Mouse (Mus musculus) large intestine, adult 2 months (tissue): ENCODE data around the gene Fndc11. TPM values are rescaled to one million over a fixed set of nuclear protein-coding genes. Genes with fewer than 3 reads are reported as not detected.
A peak's percentile ranks its signal among the peaks of the same experiment; 100 is the strongest.

Experiments
- DNase-seq: peaks from one replicate; pipeline ENCODE4 v3.0.0-alpha.2; 2012; ENCODE audit warnings: low read depth, low spot score
- WGBS: fragments of 180-500 bp; shearing (Covaris S2); methylation state at CpG from one replicate; pipeline ENCODE4 v1.1.7; 2018; 5-methylcytosine and 5-hydroxymethylcytosine counted together
- polyA plus RNA-seq: library from polyadenylated mRNA; depleted of rRNA; stranded (reverse); fragments of >200 nt; gene quantifications from 2 replicates; pipeline ENCODE4 v1.2.3, GENCODE M21; 2012; rRNA removed

Gene Fndc11
- polyA plus RNA-seq, 1 experiment, result 0.77 TPM

- 34% methylated on average over 10 of the region's 10 CpGs for WGBS
- peak; percentile 66 for DNase-seq
These were observed 29.4 kb downstream of the Fndc11 start for GRCm38 (mm10) chr2:181249217-181249616.

GRCm38 (mm10) chr2:181251841-181252240 is 32.0 kb downstream of the Fndc11 start:
- WGBS, result 66% methylated on average over 1 of the region's 1 CpGs
- DNase-seq, result no peak

GRCm38 (mm10) chr2:181253248-181253647 is 33.4 kb downstream of the Fndc11 start:
- WGBS, result 76% methylated on average over 1 of the region's 1 CpGs
- DNase-seq, result no peak

GRCm38 (mm10) chr2:181266839-181267238 is 47.0 kb downstream of the Fndc11 start:
- no peak for DNase-seq
- WGBS, result 90% methylated on average over 2 of the region's 2 CpGs

- DNase-seq, result no peak
- 95% methylated on average over 2 of the region's 2 CpGs for WGBS
These were observed 52.3 kb downstream of the Fndc11 start for GRCm38 (mm10) chr2:181272092-181272491.

Other genes starting within 250 kb of the Fndc11 start
- gene Col20a1, start 233.5 kb upstream of the Fndc11 start, polyA plus RNA-seq, result 1.8 and 2.3 TPM in 2 replicates
- 0.05 and 0.08 TPM in 2 replicates for gene Chrna4, start 176.5 kb upstream of the Fndc11 start, polyA plus RNA-seq
- gene Kcnq2, start 84.7 kb upstream of the Fndc11 start, polyA plus RNA-seq, result 0.37 and 0.43 TPM in 2 replicates
- gene Eef1a2, start 63.0 kb upstream of the Fndc11 start, polyA plus RNA-seq, result 3.4 and 3.9 TPM in 2 replicates
- gene Ppdpf, start 32.8 kb upstream of the Fndc11 start, polyA plus RNA-seq, result 168 and 172 TPM in 2 replicates
- gene Ptk6, start 17.2 kb upstream of the Fndc11 start, polyA plus RNA-seq, result 23.9 and 28.2 TPM in 2 replicates
- 0.87 and 1.3 TPM in 2 replicates for gene Srms, start 6.8 kb upstream of the Fndc11 start, polyA plus RNA-seq
- gene Helz2, start 22.0 kb downstream of the Fndc11 start, polyA plus RNA-seq, result 24.7 and 67.9 TPM in 2 replicates
- gene Gmeb2, start 68.0 kb downstream of the Fndc11 start, polyA plus RNA-seq, result 17.5 and 24.8 TPM in 2 replicates
- 2.8 and 4.3 TPM in 2 replicates for gene Stmn3, start 94.5 kb downstream of the Fndc11 start, polyA plus RNA-seq
- 39.6 and 46.1 TPM in 2 replicates for gene Rtel1, start 99.7 kb downstream of the Fndc11 start, polyA plus RNA-seq
- 16.7 and 26.7 TPM in 2 replicates for gene Zgpat, start 144.9 kb downstream of the Fndc11 start, polyA plus RNA-seq
- 29.3 and 29.6 TPM in 2 replicates for gene Arfrp1, start 145.4 kb downstream of the Fndc11 start, polyA plus RNA-seq
- 37.6 and 48.7 TPM in 2 replicates for gene Lime1, start 160.1 kb downstream of the Fndc11 start, polyA plus RNA-seq
- 1.6 and 1.7 TPM in 2 replicates for gene Zbtb46, start 239.4 kb downstream of the Fndc11 start, polyA plus RNA-seq